Mouse (Mus musculus): ENCODE data around the gene Spindoc. TPM values are rescaled to one million over a fixed set of nuclear protein-coding genes. Genes with fewer than 3 reads are reported as not detected.
"Not testable (repeated sequence)": the region's sequence is repeated elsewhere in the genome, so short reads cannot be mapped to it uniquely, and the experiment has no call there.

Spindoc gene
- polyA plus RNA-seq, 1 experiment = 43.8 TPM

DNA sequence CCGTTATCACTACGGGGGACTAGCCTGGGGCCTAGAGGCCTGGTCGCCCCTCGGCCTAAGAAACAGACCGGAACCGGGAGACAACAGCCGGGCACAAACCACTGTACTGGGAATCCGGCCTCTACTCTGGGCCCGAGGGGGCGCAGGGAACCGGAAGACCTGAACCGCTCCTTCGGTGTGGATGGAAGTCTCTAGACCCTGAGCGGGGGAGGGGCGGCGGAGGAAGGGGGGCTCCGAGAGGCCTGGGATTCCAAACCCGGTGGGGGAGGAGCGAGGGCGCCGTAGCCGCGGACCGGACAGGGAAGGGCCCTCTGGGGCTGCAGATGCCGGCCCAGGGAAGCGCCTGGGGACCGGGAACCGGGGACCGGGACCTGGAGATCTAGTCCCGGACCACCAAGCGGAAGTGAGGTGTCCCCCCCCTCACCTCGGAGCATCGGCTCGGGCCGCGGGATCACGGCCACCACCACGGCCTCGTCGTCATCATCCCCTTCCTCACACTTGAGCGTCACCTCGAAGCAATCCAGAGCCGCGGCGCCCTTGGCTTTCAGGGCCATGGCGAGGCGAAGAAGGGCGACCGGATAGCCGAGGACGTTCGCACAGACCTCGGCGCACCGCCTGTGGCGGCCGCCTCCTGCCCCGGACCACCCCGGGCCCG lies 419 bp downstream of the Spindoc start:
- H3K27me3 ChIP-seq (ENCODE audit: control insufficient read depth, insufficient read depth, low read length, poor library complexity, severe bottlenecking) = no peaks in the 10 kb centered on the region
- no peak for TF ChIP-seq EP300 (IDR thresholded peaks at IDR 0.05; ENCODE audit: insufficient read depth, low read depth, low read length)
- no peak for TF ChIP-seq POLR2A (IDR thresholded peaks at IDR 0.05; ENCODE audit: insufficient read depth, low read length)
- no peak for TF ChIP-seq CTCF (IDR thresholded peaks at IDR 0.05; ENCODE audit: low read depth, low read length)
- no peaks in the 10 kb centered on the region for H3K36me3 ChIP-seq (ENCODE audit: control insufficient read depth, insufficient read depth, low read length, poor library complexity, severe bottlenecking)
- H3K27ac ChIP-seq (ENCODE audit: insufficient read depth, low read length) = peak overlapping the region; percentile 12
- H3K9ac ChIP-seq (ENCODE audit: low read depth, poor library complexity, severe bottlenecking) = peak overlapping the region; percentile 92
- H3K9me3 ChIP-seq (replicated peaks; ENCODE audit: control insufficient read depth, insufficient read depth, low read length, poor library complexity, severe bottlenecking) = no peaks in the 10 kb centered on the region
- H3K4me3 ChIP-seq (ENCODE audit: low read depth, low read length) = peak overlapping the region; percentile 82
- H3K4me1 ChIP-seq (ENCODE audit: control insufficient read depth, insufficient read depth, low read length) = no peaks in the 10 kb centered on the region

DNA sequence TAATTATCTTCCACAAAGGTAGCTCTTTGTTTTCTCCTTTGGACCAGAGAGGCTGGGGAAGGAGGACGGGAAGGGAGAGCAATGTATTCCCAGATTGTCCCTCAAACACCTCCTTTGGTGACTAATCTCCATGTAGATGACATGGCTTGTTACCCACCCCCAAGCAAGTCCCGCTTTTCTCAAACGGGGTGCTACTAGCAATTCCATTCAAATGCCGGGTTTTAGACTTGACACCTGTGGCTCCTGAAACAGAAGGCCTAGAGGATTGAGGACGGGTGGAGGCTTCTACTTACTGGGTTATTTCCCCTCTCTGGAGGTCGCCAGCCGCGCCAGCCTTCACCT lies 917 bp downstream of the Spindoc start:
- no peak for TF ChIP-seq CTCF (IDR thresholded peaks at IDR 0.05; ENCODE audit: low read depth, low read length)
- no peak for TF ChIP-seq POLR2A (IDR thresholded peaks at IDR 0.05; ENCODE audit: insufficient read depth, low read length)
- TF ChIP-seq EP300 (IDR thresholded peaks at IDR 0.05; ENCODE audit: insufficient read depth, low read depth, low read length) = no peak
- H3K36me3 ChIP-seq (ENCODE audit: control insufficient read depth, insufficient read depth, low read length, poor library complexity, severe bottlenecking) = no peaks in the 10 kb centered on the region
- H3K9me3 ChIP-seq (replicated peaks; ENCODE audit: control insufficient read depth, insufficient read depth, low read length, poor library complexity, severe bottlenecking) = no peaks in the 10 kb centered on the region
- H3K27me3 ChIP-seq (ENCODE audit: control insufficient read depth, insufficient read depth, low read length, poor library complexity, severe bottlenecking) = no peaks in the 10 kb centered on the region
- H3K27ac ChIP-seq (ENCODE audit: insufficient read depth, low read length) = no peak overlapping the region
- peak overlapping the region; percentile 92 for H3K9ac ChIP-seq (ENCODE audit: low read depth, poor library complexity, severe bottlenecking)
- H3K4me1 ChIP-seq (ENCODE audit: control insufficient read depth, insufficient read depth, low read length) = no peaks in the 10 kb centered on the region
- peak overlapping the region; percentile 82 for H3K4me3 ChIP-seq (ENCODE audit: low read depth, low read length)

DNA sequence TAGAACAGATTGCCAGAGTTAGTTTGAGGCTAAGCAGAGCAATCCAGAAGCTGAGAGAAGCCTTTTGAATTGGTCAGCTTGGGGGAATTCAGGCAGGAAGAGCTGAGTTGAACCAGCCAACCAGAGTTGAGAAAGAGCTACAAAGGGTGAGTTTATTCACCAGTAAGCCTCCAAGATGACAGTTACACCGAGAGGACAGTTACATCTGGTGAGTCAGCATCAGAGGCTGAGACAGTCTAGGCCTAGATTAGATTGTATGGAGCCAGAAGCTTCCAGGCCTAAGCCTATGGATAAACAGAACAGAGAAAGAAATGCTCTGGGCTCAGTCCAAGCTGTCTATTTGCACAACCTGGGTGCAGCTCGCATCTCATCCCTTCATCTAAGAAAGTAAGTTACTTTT lies 5.2 kb downstream of the Spindoc start:
- H3K9me3 ChIP-seq (replicated peaks; ENCODE audit: control insufficient read depth, insufficient read depth, low read length, poor library complexity, severe bottlenecking) = no peaks in the 10 kb centered on the region
- H3K27me3 ChIP-seq (ENCODE audit: control insufficient read depth, insufficient read depth, low read length, poor library complexity, severe bottlenecking) = no peaks in the 10 kb centered on the region
- H3K9ac ChIP-seq (ENCODE audit: low read depth, poor library complexity, severe bottlenecking) = no peak overlapping the region
- peaks cover 18% of the 10 kb centered on the region for H3K36me3 ChIP-seq (ENCODE audit: control insufficient read depth, insufficient read depth, low read length, poor library complexity, severe bottlenecking)
- H3K4me3 ChIP-seq (ENCODE audit: low read depth, low read length) = no peak overlapping the region
- H3K4me1 ChIP-seq (ENCODE audit: control insufficient read depth, insufficient read depth, low read length) = no peaks in the 10 kb centered on the region
- no peak overlapping the region for H3K27ac ChIP-seq (ENCODE audit: insufficient read depth, low read length)
- TF ChIP-seq EP300 (IDR thresholded peaks at IDR 0.05; ENCODE audit: insufficient read depth, low read depth, low read length) (no peak), POLR2A (IDR thresholded peaks at IDR 0.05; ENCODE audit: insufficient read depth, low read length) (no peak), CTCF (IDR thresholded peaks at IDR 0.05; ENCODE audit: low read depth, low read length) (no peak)

DNA sequence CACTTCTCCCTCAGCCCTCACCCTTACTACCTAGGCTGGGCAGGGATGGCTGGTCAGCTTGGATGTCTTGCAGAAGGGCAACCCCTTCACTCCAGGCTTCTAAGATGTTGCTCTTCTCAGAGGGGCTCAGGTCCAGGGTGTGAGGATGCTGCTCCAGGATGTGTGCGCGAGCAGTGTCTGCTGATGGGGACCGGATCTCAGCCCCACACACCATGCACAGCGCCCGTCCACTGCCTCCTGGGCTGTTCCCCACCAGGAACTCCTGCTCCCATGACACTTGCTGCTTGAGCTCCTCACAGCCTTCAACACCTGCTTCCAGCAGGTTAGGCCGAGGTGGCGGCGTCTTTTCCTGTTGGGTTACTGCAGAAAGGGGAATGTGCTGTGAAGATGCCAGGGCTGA lies 8.3 kb downstream of the Spindoc start:
- Histone ChIP-seq H3K9ac (ENCODE audit: low read depth, poor library complexity, severe bottlenecking) (no peak overlapping the region), H3K4me3 (ENCODE audit: low read depth, low read length) (no peak overlapping the region), H3K9me3 (replicated peaks; ENCODE audit: control insufficient read depth, insufficient read depth, low read length, poor library complexity, severe bottlenecking) (no peaks in the 10 kb centered on the region), H3K36me3 (ENCODE audit: control insufficient read depth, insufficient read depth, low read length, poor library complexity, severe bottlenecking) (peaks cover 33% of the 10 kb centered on the region), H3K27me3 (ENCODE audit: control insufficient read depth, insufficient read depth, low read length, poor library complexity, severe bottlenecking) (no peaks in the 10 kb centered on the region), H3K4me1 (ENCODE audit: control insufficient read depth, insufficient read depth, low read length) (no peaks in the 10 kb centered on the region), H3K27ac (ENCODE audit: insufficient read depth, low read length) (no peak overlapping the region)
- TF ChIP-seq EP300 (IDR thresholded peaks at IDR 0.05; ENCODE audit: insufficient read depth, low read depth, low read length) (no peak), POLR2A (IDR thresholded peaks at IDR 0.05; ENCODE audit: insufficient read depth, low read length) (no peak), CTCF (IDR thresholded peaks at IDR 0.05; ENCODE audit: low read depth, low read length) (no peak)

DNA sequence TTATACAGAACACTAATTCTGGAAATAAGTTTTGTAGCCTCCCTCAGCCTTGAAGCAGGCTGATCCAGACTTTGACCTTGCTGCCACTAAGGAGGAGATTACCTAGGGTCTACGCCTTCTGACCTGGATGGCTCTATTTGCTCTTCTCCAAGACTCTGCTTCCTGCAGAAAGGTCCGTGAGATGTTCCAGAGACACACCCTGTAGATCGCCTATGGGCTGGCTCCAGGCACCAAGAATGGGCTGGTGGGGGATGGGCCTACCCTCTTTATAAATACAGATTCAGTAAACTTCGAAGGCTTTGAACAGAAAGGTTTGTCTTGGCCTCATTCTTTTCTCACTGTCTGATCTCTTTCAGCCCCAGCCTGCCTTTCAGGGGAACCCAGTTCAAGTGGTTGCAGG lies 13.3 kb downstream of the Spindoc start:
- not testable (repeated sequence) for H3K27me3 ChIP-seq (ENCODE audit: control insufficient read depth, insufficient read depth, low read length, poor library complexity, severe bottlenecking); H3K9ac ChIP-seq (ENCODE audit: low read depth, poor library complexity, severe bottlenecking); H3K4me1 ChIP-seq (ENCODE audit: control insufficient read depth, insufficient read depth, low read length); H3K9me3 ChIP-seq (replicated peaks; ENCODE audit: control insufficient read depth, insufficient read depth, low read length, poor library complexity, severe bottlenecking); H3K4me3 ChIP-seq (ENCODE audit: low read depth, low read length)
- Histone ChIP-seq H3K36me3 (ENCODE audit: control insufficient read depth, insufficient read depth, low read length, poor library complexity, severe bottlenecking) (peaks cover 35% of the 10 kb centered on the region), H3K27ac (ENCODE audit: insufficient read depth, low read length) (peak overlapping the region; percentile 89)
- TF ChIP-seq EP300 (IDR thresholded peaks at IDR 0.05; ENCODE audit: insufficient read depth, low read depth, low read length) = peak; percentile 76

DNA sequence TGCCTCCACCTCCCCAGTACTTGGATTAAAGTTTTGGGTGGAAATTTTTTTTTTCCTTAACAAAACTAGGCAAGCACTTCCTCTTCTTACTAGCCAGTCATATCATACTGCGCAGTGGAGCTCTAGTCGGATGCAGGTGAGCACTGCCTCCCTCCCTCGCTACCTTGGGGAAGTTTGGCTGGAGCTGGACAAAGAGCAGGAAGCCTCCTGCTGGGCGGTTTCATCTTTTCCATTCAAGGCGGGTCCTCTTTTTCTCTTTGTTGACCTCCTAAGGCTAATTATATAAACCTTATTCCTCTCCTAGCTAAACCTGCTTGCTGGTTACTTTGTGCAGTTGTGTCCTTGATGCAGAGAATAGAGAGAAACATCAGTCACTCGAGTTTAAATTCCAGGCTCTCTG lies 29.2 kb downstream of the Spindoc start:
- no peaks in the 10 kb centered on the region for H3K4me1 ChIP-seq (ENCODE audit: control insufficient read depth, insufficient read depth, low read length)
- TF ChIP-seq EP300 (IDR thresholded peaks at IDR 0.05; ENCODE audit: insufficient read depth, low read depth, low read length) (peak; percentile 69; the same call in 1 of the 2 replicates), POLR2A (IDR thresholded peaks at IDR 0.05; ENCODE audit: insufficient read depth, low read length) (no peak)
- no peak overlapping the region for H3K9ac ChIP-seq (ENCODE audit: low read depth, poor library complexity, severe bottlenecking)
- no peaks in the 10 kb centered on the region for H3K36me3 ChIP-seq (ENCODE audit: control insufficient read depth, insufficient read depth, low read length, poor library complexity, severe bottlenecking)
- no peak overlapping the region for H3K27ac ChIP-seq (ENCODE audit: insufficient read depth, low read length)
- H3K27me3 ChIP-seq (ENCODE audit: control insufficient read depth, insufficient read depth, low read length, poor library complexity, severe bottlenecking) = no peaks in the 10 kb centered on the region
- no peak overlapping the region for H3K4me3 ChIP-seq (ENCODE audit: low read depth, low read length)
- no peaks in the 10 kb centered on the region for H3K9me3 ChIP-seq (replicated peaks; ENCODE audit: control insufficient read depth, insufficient read depth, low read length, poor library complexity, severe bottlenecking)
